Mouse (Mus musculus) neural tube, embryonic 15.5 days (tissue): ENCODE measurements around the gene Gm21958. TPM values are rescaled to one million over a fixed set of nuclear protein-coding genes. Genes with fewer than 3 reads are reported as not detected.
A peak's percentile ranks its signal among the peaks of the same experiment; 100 is the strongest.

Experiments used
- ATAC-seq: fragments of 200-750 bp; cut with Nextera tagmentation; 2 replicates; pipeline ENCODE4 v1.8.0; 2017; ENCODE audit warnings: mild to moderate bottlenecking, moderate TSS enrichment, moderate library complexity; ENCODE audit not compliant: low FRiP score
- H3K27ac ChIP-seq: fragments of 300-500 bp; sonication (generic); replicated peaks from 2 replicates; pipeline ENCODE4 v1.5.1; 2015; ENCODE audit warnings: mild to moderate bottlenecking, inconsistent platforms
- H3K27me3 ChIP-seq: fragments of 300-500 bp; sonication (generic); replicated peaks from 2 replicates; pipeline ENCODE4 v1.6.1; 2015; ENCODE audit warnings: inconsistent platforms
- H3K36me3 ChIP-seq: fragments of 300-500 bp; sonication (generic); 2 replicates; pipeline ENCODE4 v1.6.1; 2015; ENCODE audit warnings: inconsistent platforms
- H3K4me1 ChIP-seq: fragments of 300-500 bp; sonication (generic); 2 replicates; pipeline ENCODE4 v1.6.1; 2015; ENCODE audit warnings: inconsistent platforms
- H3K4me2 ChIP-seq: fragments of 300-500 bp; sonication (generic); 2 replicates; pipeline ENCODE4 v1.6.1; 2015; ENCODE audit warnings: inconsistent platforms, mild to moderate bottlenecking, moderate library complexity
- H3K4me3 ChIP-seq: fragments of 300-500 bp; sonication (generic); replicated peaks from 2 replicates; pipeline ENCODE4 v1.5.1; 2015; ENCODE audit warnings: mild to moderate bottlenecking, inconsistent platforms
- H3K9ac ChIP-seq: fragments of 300-500 bp; sonication (generic); replicated peaks from 2 replicates; pipeline ENCODE4 v1.6.1; 2015; ENCODE audit warnings: mild to moderate bottlenecking, inconsistent platforms
- H3K9me3 ChIP-seq: fragments of 300-500 bp; sonication (generic); replicated peaks from 2 replicates; pipeline ENCODE4 v1.6.1; 2016; ENCODE audit warnings: inconsistent platforms
- WGBS: fragments of 180-500 bp; shearing (Covaris S2); methylation state at CpG from one replicate; pipeline ENCODE4 v1.1.7; 2015; ENCODE audit warnings: mixed read lengths; 5-methylcytosine and 5-hydroxymethylcytosine counted together
- polyA plus RNA-seq: library from polyadenylated mRNA; unstranded; fragments of >200 nt; fragmentation: Nextera tagmentation; extraction: Ambion mirVana; gene quantifications from 2 replicates; pipeline ENCODE4 v1.2.1, GENCODE M21; 2015

Gene Gm21958
- polyA plus RNA-seq = 0.40 and 0.42 TPM in 2 replicates

- peaks cover 75% of the 10 kb centered on the region for H3K36me3 ChIP-seq
- H3K27me3 ChIP-seq = no peaks in the 10 kb centered on the region
- no peak within 1 kb of the TSS for H3K4me2 ChIP-seq
- no peak within 1 kb of the TSS for H3K9ac ChIP-seq
- WGBS = 94% methylated on average over 6 of the region's 6 CpGs
- H3K27ac ChIP-seq = no peak within 1 kb of the TSS
- no peak for ATAC-seq
- H3K4me3 ChIP-seq = no peak within 1 kb of the TSS
- no peaks in the 10 kb centered on the region for H3K9me3 ChIP-seq
- no peaks in the 10 kb centered on the region for H3K4me1 ChIP-seq
These were observed at the start of gene Gm21958 for GRCm38 (mm10) chr3:54714253-54714652. TSS of gene Gm21958 (minus strand) at chr3:54714353.

GRCm38 (mm10) chr3:54761258-54761657, 47.1 kb upstream of the Gm21958 start:
- no peaks in the 10 kb centered on the region for H3K36me3 ChIP-seq
- no peak overlapping the region for H3K4me2 ChIP-seq
- no peak overlapping the region for H3K4me3 ChIP-seq
- peaks cover 8% of the 10 kb centered on the region for H3K4me1 ChIP-seq
- H3K27ac ChIP-seq = no peak overlapping the region
- ATAC-seq = no peak
- no peaks in the 10 kb centered on the region for H3K27me3 ChIP-seq
- 74% methylated on average over 1 of the region's 1 CpGs for WGBS
- H3K9me3 ChIP-seq = no peaks in the 10 kb centered on the region
- no peak overlapping the region for H3K9ac ChIP-seq

- ATAC-seq = no peak
- Histone ChIP-seq H3K9ac (no peak overlapping the region), H3K4me2 (no peak overlapping the region), H3K36me3 (no peaks in the 10 kb centered on the region), H3K27ac (no peak overlapping the region), H3K4me3 (no peak overlapping the region), H3K4me1 (peaks cover 15% of the 10 kb centered on the region), H3K27me3 (no peaks in the 10 kb centered on the region), H3K9me3 (no peaks in the 10 kb centered on the region)
- 57% methylated on average over 15 of the region's 15 CpGs for WGBS
These were observed 46.4 kb upstream of the Gm21958 start for GRCm38 (mm10) chr3:54760321-54761115.

- H3K4me3 ChIP-seq = no peak overlapping the region
- no peak overlapping the region for H3K9ac ChIP-seq
- ATAC-seq = no peak
- no peak overlapping the region for H3K4me2 ChIP-seq
- H3K36me3 ChIP-seq = no peaks in the 10 kb centered on the region
- H3K27ac ChIP-seq = no peak overlapping the region
- 81% methylated on average over 9 of the region's 9 CpGs for WGBS
- H3K4me1 ChIP-seq = peaks cover 23% of the 10 kb centered on the region
- H3K9me3 ChIP-seq = no peaks in the 10 kb centered on the region
- H3K27me3 ChIP-seq = no peaks in the 10 kb centered on the region
These were observed 45.1 kb upstream of the Gm21958 start for GRCm38 (mm10) chr3:54759211-54759610.

- Histone ChIP-seq H3K36me3 (no peaks in the 10 kb centered on the region), H3K4me2 (no peak overlapping the region), H3K9ac (no peak overlapping the region), H3K9me3 (no peaks in the 10 kb centered on the region), H3K27ac (no peak overlapping the region), H3K27me3 (no peaks in the 10 kb centered on the region), H3K4me3 (no peak overlapping the region), H3K4me1 (peaks cover 23% of the 10 kb centered on the region)
- WGBS = 88% methylated on average over 8 of the region's 8 CpGs
- ATAC-seq = no peak
These were observed 43.3 kb upstream of the Gm21958 start for GRCm38 (mm10) chr3:54757446-54757845.

- Histone ChIP-seq H3K4me1 (peaks cover 23% of the 10 kb centered on the region), H3K9me3 (no peaks in the 10 kb centered on the region), H3K9ac (peak overlapping the region; percentile 83), H3K4me3 (peak overlapping the region; percentile 74), H3K27ac (0 out of 2 replicates have a peak overlapping the region, but pooled peaks have one; percentile 52), H3K27me3 (no peaks in the 10 kb centered on the region), H3K36me3 (peaks cover 5% of the 10 kb centered on the region), H3K4me2 (peak overlapping the region; percentile 100)
- peak; percentile 70; the same call in 1 of the 2 replicates for ATAC-seq
- 3% methylated on average over 11 of the region's 11 CpGs for WGBS
These were observed 41.9 kb upstream of the Gm21958 start for GRCm38 (mm10) chr3:54756058-54756457.

- Histone ChIP-seq H3K4me2 (peak within 1 kb of the TSS; percentile 100), H3K9me3 (no peaks in the 10 kb centered on the region), H3K4me3 (peak within 1 kb of the TSS; percentile 74), H3K27me3 (no peaks in the 10 kb centered on the region), H3K36me3 (peaks cover 10% of the 10 kb centered on the region), H3K27ac (peak within 1 kb of the TSS; percentile 52; the same call in 1 of the 2 replicates), H3K4me1 (peaks cover 23% of the 10 kb centered on the region), H3K9ac (peak within 1 kb of the TSS; percentile 83)
- WGBS = under 1% methylated on average over 48 of the region's 66 CpGs
- peak; percentile 85 for ATAC-seq
These were observed 41.2 kb upstream of the Gm21958 start, which contains the start of gene Smad9 for GRCm38 (mm10) chr3:54755145-54756041. TSS of gene Smad9 (plus strand) at chr3:54755582.

- ATAC-seq = no peak
- H3K27ac ChIP-seq = no peak overlapping the region
- H3K9ac ChIP-seq = no peak overlapping the region
- H3K4me3 ChIP-seq = no peak overlapping the region
- no peaks in the 10 kb centered on the region for H3K9me3 ChIP-seq
- peaks cover 23% of the 10 kb centered on the region for H3K4me1 ChIP-seq
- 82% methylated on average over 4 of the region's 4 CpGs for WGBS
- peaks cover 30% of the 10 kb centered on the region for H3K36me3 ChIP-seq
- H3K4me2 ChIP-seq = no peak overlapping the region
- H3K27me3 ChIP-seq = no peaks in the 10 kb centered on the region
These were observed 39.3 kb upstream of the Gm21958 start for GRCm38 (mm10) chr3:54753411-54753810.

GRCm38 (mm10) chr3:54745799-54746198, 31.6 kb upstream of the Gm21958 start:
- H3K9ac ChIP-seq = no peak overlapping the region
- ATAC-seq = peak; percentile 31; the same call in 1 of the 2 replicates
- no peaks in the 10 kb centered on the region for H3K9me3 ChIP-seq
- H3K27ac ChIP-seq = no peak overlapping the region
- no peaks in the 10 kb centered on the region for H3K27me3 ChIP-seq
- WGBS = 70% methylated on average over 5 of the region's 5 CpGs
- no peak overlapping the region for H3K4me2 ChIP-seq
- H3K36me3 ChIP-seq = peaks cover 94% of the 10 kb centered on the region
- no peaks in the 10 kb centered on the region for H3K4me1 ChIP-seq
- no peak overlapping the region for H3K4me3 ChIP-seq

GRCm38 (mm10) chr3:54741965-54742364, 27.8 kb upstream of the Gm21958 start:
- Histone ChIP-seq H3K9me3 (no peaks in the 10 kb centered on the region), H3K4me3 (no peak overlapping the region), H3K9ac (no peak overlapping the region), H3K27me3 (no peaks in the 10 kb centered on the region), H3K4me1 (no peaks in the 10 kb centered on the region), H3K27ac (no peak overlapping the region), H3K4me2 (no peak overlapping the region), H3K36me3 (peaks cover 72% of the 10 kb centered on the region)
- 97% methylated on average over 11 of the region's 11 CpGs for WGBS
- no peak for ATAC-seq

- Histone ChIP-seq H3K36me3 (peaks cover 37% of the 10 kb centered on the region), H3K27me3 (no peaks in the 10 kb centered on the region), H3K4me2 (no peak overlapping the region), H3K9me3 (no peaks in the 10 kb centered on the region), H3K27ac (no peak overlapping the region), H3K4me3 (no peak overlapping the region), H3K9ac (no peak overlapping the region), H3K4me1 (peaks cover 22% of the 10 kb centered on the region)
- no peak for ATAC-seq
- WGBS = 96% methylated on average over 8 of the region's 8 CpGs
These were observed 23.2 kb upstream of the Gm21958 start for GRCm38 (mm10) chr3:54737317-54737716.
